Mouse (Mus musculus) A20 (cell line): ENCODE measurements around the gene 5830473C10Rik.

Experiments
- DNase-seq: peaks from one replicate; pipeline ENCODE4 v3.0.0-alpha.2; 2011; ENCODE audit warnings: low read depth, low spot score

Gene 5830473C10Rik

GRCm38 (mm10) chr5:90594945-90595344 lies 34.0 kb downstream of the 5830473C10Rik start:
- DNase-seq, result peak; percentile 36

GRCm38 (mm10) chr5:90596155-90596554 lies 35.2 kb downstream of the 5830473C10Rik start:
- no peak for DNase-seq

- DNase-seq, result peak; percentile 58
These were observed 40.6 kb downstream of the 5830473C10Rik start for GRCm38 (mm10) chr5:90601469-90601868.

GRCm38 (mm10) chr5:90603407-90603923 lies 42.6 kb downstream of the 5830473C10Rik start:
- DNase-seq, result peak; percentile 43

- DNase-seq, result no peak
These were observed 48.0 kb downstream of the 5830473C10Rik start for GRCm38 (mm10) chr5:90608906-90609305.

- no peak for DNase-seq
These were observed 50.5 kb downstream of the 5830473C10Rik start for GRCm38 (mm10) chr5:90611388-90611787.

GRCm38 (mm10) chr5:90611996-90612611 lies 51.2 kb downstream of the 5830473C10Rik start:
- peak; percentile 83 for DNase-seq

GRCm38 (mm10) chr5:90612751-90613150 lies 51.8 kb downstream of the 5830473C10Rik start:
- DNase-seq, result peak; percentile 44

- peak; percentile 30 for DNase-seq
These were observed 57.0 kb downstream of the 5830473C10Rik start for GRCm38 (mm10) chr5:90617859-90618258.

- DNase-seq, result no peak
These were observed 60.4 kb downstream of the 5830473C10Rik start for GRCm38 (mm10) chr5:90621316-90621715.

GRCm38 (mm10) chr5:90621726-90622125 lies 60.8 kb downstream of the 5830473C10Rik start:
- no peak for DNase-seq

- DNase-seq, result no peak
These were observed 62.3 kb downstream of the 5830473C10Rik start for GRCm38 (mm10) chr5:90623209-90623608.

GRCm38 (mm10) chr5:90624708-90625425 lies 64.0 kb downstream of the 5830473C10Rik start:
- DNase-seq, result no peak

GRCm38 (mm10) chr5:90627423-90627822 lies 66.5 kb downstream of the 5830473C10Rik start:
- DNase-seq, result peak; percentile 79

- DNase-seq, result peak; percentile 46
These were observed 67.1 kb downstream of the 5830473C10Rik start for GRCm38 (mm10) chr5:90628011-90628410.

GRCm38 (mm10) chr5:90628530-90628929 lies 67.6 kb downstream of the 5830473C10Rik start:
- no peak for DNase-seq

GRCm38 (mm10) chr5:90634885-90635284 lies 74.0 kb downstream of the 5830473C10Rik start:
- DNase-seq, result no peak

GRCm38 (mm10) chr5:90640286-90641217 lies 79.6 kb downstream of the 5830473C10Rik start, which contains the start of gene Rassf6:
TSS of gene Rassf6 (minus strand) at chr5:90640657.
- DNase-seq, result peak; percentile 88

- peak; percentile 22 for DNase-seq
These were observed 80.3 kb downstream of the 5830473C10Rik start for GRCm38 (mm10) chr5:90641218-90641610.

GRCm38 (mm10) chr5:90645579-90645978 lies 84.7 kb downstream of the 5830473C10Rik start:
- DNase-seq, result no peak

- no peak for DNase-seq
These were observed 85.5 kb downstream of the 5830473C10Rik start for GRCm38 (mm10) chr5:90646398-90646797.
